Mouse (Mus musculus): ENCODE data around the gene Rbm8a.

- TF ChIP-seq POLR2A (IDR thresholded peaks at IDR 0.05; ENCODE audit: insufficient read depth, low read depth, low read length) (no peak), CTCF (IDR thresholded peaks at IDR 0.05) (no peak)
These were observed 27.0 kb upstream of the Rbm8a start for GRCm38 (mm10) chr3:96602704-96603084.

Measured in heart, adult 2 months (tissue).